Mouse (Mus musculus): ENCODE data around the gene Mosmo.

GRCm38 (mm10) chr7:120695196-120695595, 17.8 kb downstream of the Mosmo start:
- TF ChIP-seq UBTF (IDR thresholded peaks at IDR 0.05; ENCODE audit: low read depth, low read length) (no peak), CTCF (conservative IDR thresholded peaks at IDR 0.05 in 1 of 2, IDR thresholded peaks at IDR 0.05 in 1 of 2; ENCODE audit: low read depth in 2 of 2, low read length in 2 of 2) (no peak), POLR2AphosphoS2 (IDR thresholded peaks at IDR 0.05; ENCODE audit: low read depth, low read length) (no peak), USF2 (conservative IDR thresholded peaks at IDR 0.05; ENCODE audit: low read depth, low read length) (no peak)

Data from CH12.LX (cell line).